Mouse (Mus musculus) T-helper 2 cell (primary cell): ENCODE measurements around the gene AI467606.
"Not testable (repeated sequence)": the region's sequence is repeated elsewhere in the genome, so short reads cannot be mapped to it uniquely, and the experiment has no call there.

ENCODE experiments used
- in situ Hi-C: fragments of 300-600 bp; cut with MboI, MseI; formaldehyde crosslinking; loops from one replicate; pipeline ENCODE4 v1.15.1; 2025; ENCODE audit warnings: high pct_unique_total_duplicates

AI467606 gene

GRCm38 (mm10) chr7:127091114-127091896, at the start of gene AI467606:
AI467606 (plus strand) TSS chr7:127091359.
- in situ Hi-C loops: loop anchor here (5.0 kb wide), 1 partner anchor 69 kb away; the partner anchor contains the start of genes Gm42742 and Prrt2

- in situ Hi-C loops: no loop called here
Observed at GRCm38 (mm10) chr7:127041851-127042672, 49.1 kb upstream of the AI467606 start, which contains the start of gene Kif22. Kif22 (minus strand) TSS chr7:127042471.

GRCm38 (mm10) chr7:127055026-127055585, 36.1 kb upstream of the AI467606 start:
- in situ Hi-C loops: no loop called here

GRCm38 (mm10) chr7:127065538-127065937, 25.6 kb upstream of the AI467606 start:
- in situ Hi-C loops: no loop called here

- in situ Hi-C loops: no loop called here
Observed at GRCm38 (mm10) chr7:127066317-127066716, 24.8 kb upstream of the AI467606 start.

- in situ Hi-C loops: loop anchor here (5.0 kb wide), 1 partner anchor 36 kb away; no protein-coding TSS in a partner anchor
Observed at GRCm38 (mm10) chr7:127070871-127071413, 20.2 kb upstream of the AI467606 start.

- in situ Hi-C loops: loop anchor here (5.0 kb wide), 1 partner anchor 34 kb away; no protein-coding TSS in a partner anchor
Observed at GRCm38 (mm10) chr7:127073221-127073620, 17.9 kb upstream of the AI467606 start.

- in situ Hi-C loops: no loop called here
Observed at GRCm38 (mm10) chr7:127076188-127076587, 15.0 kb upstream of the AI467606 start.

GRCm38 (mm10) chr7:127077692-127078091, 13.5 kb upstream of the AI467606 start:
- in situ Hi-C loops: no loop called here

- in situ Hi-C loops: no loop called here
Observed at GRCm38 (mm10) chr7:127080045-127080444, 11.1 kb upstream of the AI467606 start.

GRCm38 (mm10) chr7:127082271-127082670, 8.9 kb upstream of the AI467606 start:
- in situ Hi-C loops: no loop called here

GRCm38 (mm10) chr7:127082995-127083394, 8.2 kb upstream of the AI467606 start:
- in situ Hi-C loops: no loop called here

GRCm38 (mm10) chr7:127083689-127084088, 7.5 kb upstream of the AI467606 start:
- in situ Hi-C loops: no loop called here

- in situ Hi-C loops: no loop called here
Observed at GRCm38 (mm10) chr7:127084794-127085193, 6.4 kb upstream of the AI467606 start.

GRCm38 (mm10) chr7:127085751-127086150, 5.4 kb upstream of the AI467606 start:
- in situ Hi-C loops: not testable (repeated sequence)

- in situ Hi-C loops: not testable (repeated sequence)
Observed at GRCm38 (mm10) chr7:127087278-127088010, 3.7 kb upstream of the AI467606 start, which contains the start of gene Zg16. Zg16 (minus strand) TSS chr7:127087328.

GRCm38 (mm10) chr7:127088083-127088482, 3.1 kb upstream of the AI467606 start:
- in situ Hi-C loops: no loop called here

- in situ Hi-C loops: no loop called here
Observed at GRCm38 (mm10) chr7:127088901-127089845, 2.0 kb upstream of the AI467606 start.
